In genomic region chr2:24048480-24049097, GRCm38 (mm10) we compare ENCODE assay signal across 8 mouse cellular contexts. TPM values are rescaled to one million over a fixed set of nuclear protein-coding genes. Genes with fewer than 3 reads are reported as not detected.
DNase-seq lines count a peak whose midpoint lies in the region; ATAC-seq and TF ChIP-seq lines count a peak whose summit lies in the region.

No protein-coding gene starts in this region.

- peaks cover 12% of the 10 kb centered on the region; the same call in 1 of the 2 replicates for H3K4me1 ChIP-seq in forebrain, embryonic 15.5 days
- H3K4me1 ChIP-seq in heart, postnatal 0 days (ENCODE audit: control insufficient read depth, insufficient read depth): no peaks in the 10 kb centered on the region
- 0 out of 2 replicates have a peak, but pooled peaks cover 7% of the 10 kb centered on the region for H3K4me1 ChIP-seq in liver, embryonic 13.5 days (replicated peaks)

- no peaks in the 10 kb centered on the region for H3K27me3 ChIP-seq in forebrain, embryonic 15.5 days
- no peaks in the 10 kb centered on the region for H3K27me3 ChIP-seq in heart, postnatal 0 days (ENCODE audit: control insufficient read depth, insufficient read depth, low read length)
- no peaks in the 10 kb centered on the region for H3K27me3 ChIP-seq in liver, embryonic 13.5 days

- ATAC-seq in cerebellum, adult (ENCODE audit: insufficient number of reproducible peaks, low FRiP score, low TSS enrichment): no peak
- peak; percentile 97 for ATAC-seq in forebrain, embryonic 15.5 days (replicated peaks)
- ATAC-seq in heart, postnatal 0 days (ENCODE audit: insufficient read depth, low read depth): peak; percentile 70; the same call in 1 of the 2 replicates
- ATAC-seq in liver, embryonic 13.5 days (ENCODE audit: low read depth): 0 out of 2 replicates have a peak, but pooled peaks have one; percentile 36

- no peaks in the 10 kb centered on the region for H3K9me3 ChIP-seq in forebrain, embryonic 15.5 days
- no peaks in the 10 kb centered on the region for H3K9me3 ChIP-seq in heart, postnatal 0 days (replicated peaks; ENCODE audit: control insufficient read depth, low read length)
- H3K9me3 ChIP-seq in liver, embryonic 13.5 days (replicated peaks): no peaks in the 10 kb centered on the region

- H3K27ac ChIP-seq in forebrain, embryonic 15.5 days (replicated peaks): peak overlapping the region; percentile 61
- peak overlapping the region; percentile 75 for H3K27ac ChIP-seq in heart, postnatal 0 days (ENCODE audit: low read depth)
- no peak overlapping the region for H3K27ac ChIP-seq in liver, embryonic 13.5 days

- no peak for TF ChIP-seq CTCF in heart, postnatal 0 days (IDR thresholded peaks at IDR 0.05; ENCODE audit: low read depth)

- H3K9ac ChIP-seq in forebrain, embryonic 15.5 days (replicated peaks): peak overlapping the region; percentile 53
- H3K9ac ChIP-seq in heart, postnatal 0 days (replicated peaks; ENCODE audit: low read depth, low read length): peak overlapping the region; percentile 51
- peak overlapping the region; percentile 26; the same call in 1 of the 2 replicates for H3K9ac ChIP-seq in liver, embryonic 13.5 days

- no peaks in the 10 kb centered on the region for H3K36me3 ChIP-seq in forebrain, embryonic 15.5 days
- no peaks in the 10 kb centered on the region for H3K36me3 ChIP-seq in heart, postnatal 0 days (replicated peaks; ENCODE audit: control insufficient read depth, insufficient read depth, low read length)
- no peaks in the 10 kb centered on the region for H3K36me3 ChIP-seq in liver, embryonic 13.5 days

- peak overlapping the region; percentile 72 for H3K4me2 ChIP-seq in forebrain, embryonic 15.5 days (replicated peaks)
- peak overlapping the region; percentile 61 for H3K4me2 ChIP-seq in heart, postnatal 0 days (ENCODE audit: low read depth, low read length)
- H3K4me2 ChIP-seq in liver, embryonic 13.5 days: peak overlapping the region; percentile 56

- peak; percentile 3 for DNase-seq in cerebellum, adult 11-12 months
- DNase-seq in heart, postnatal 0 days (ENCODE audit: low spot score): peak; percentile 37
- peak; percentile 83 to 86 for DNase-seq in kidney, postnatal 36 days
- DNase-seq in liver, embryonic 13.5 days: no peak
- peak; percentile 24 for DNase-seq in neural tube, embryonic 10.5 days (ENCODE audit: extremely low spot score, low spot score)
- DNase-seq in urinary bladder, adult 2 months (ENCODE audit: low spot score): peak; percentile 41

- TF ChIP-seq EP300 in heart, postnatal 0 days (IDR thresholded peaks at IDR 0.05; ENCODE audit: low read depth): no peak

- WGBS in forebrain, embryonic 15.5 days: 3% methylated on average over 16 of the region's 16 CpGs
- 12% methylated on average over 16 of the region's 16 CpGs for WGBS in heart, postnatal 0 days
- 11% methylated on average over 16 of the region's 16 CpGs for WGBS in liver, embryonic 13.5 days (ENCODE audit: insufficient replicate concordance)

- H3K4me3 ChIP-seq in forebrain, embryonic 15.5 days: peak overlapping the region; percentile 46
- H3K4me3 ChIP-seq in heart, postnatal 0 days (ENCODE audit: low read depth, low read length): peak overlapping the region; percentile 53
- H3K4me3 ChIP-seq in liver, embryonic 13.5 days (replicated peaks): peak overlapping the region; percentile 29

RNA-seq across cellular contexts. Expression of gene Hnmt, which starts 0.6 kb away (rescaled TPM):
- polyA plus RNA-seq in forebrain, embryonic 15.5 days (2015; fragmentation: Nextera tagmentation; extraction: Ambion mirVana): 4.1 and 4.4 TPM in 2 replicates
- 2.2 and 7.1 TPM in 2 replicates for total RNA-seq in heart, postnatal 0 days (2014; rRNA removed; ENCODE audit: low replicate concordance)
- 8.2 and 9.9 TPM in 2 replicates for polyA plus RNA-seq in heart, postnatal 0 days (2015; fragmentation: Nextera tagmentation; extraction: Ambion mirVana)
- 0.41 and 0.43 TPM in 2 replicates for polyA plus RNA-seq in liver, embryonic 13.5 days (2015; fragmentation: Nextera tagmentation; extraction: Ambion mirVana)
- polyA plus RNA-seq in urinary bladder, adult 2 months (2012; rRNA removed): 8.3 and 8.5 TPM in 2 replicates

RNA-seq across cellular contexts. Expression of gene Tbpl2, which starts 47.8 kb away (rescaled TPM):
- polyA plus RNA-seq in forebrain, embryonic 15.5 days (2015; fragmentation: Nextera tagmentation; extraction: Ambion mirVana): not detected in 2 replicates
- total RNA-seq in heart, postnatal 0 days (2014; rRNA removed; ENCODE audit: low replicate concordance): not detected in 2 replicates
- not detected in 2 replicates for polyA plus RNA-seq in heart, postnatal 0 days (2015; fragmentation: Nextera tagmentation; extraction: Ambion mirVana)
- not detected in 2 replicates for polyA plus RNA-seq in liver, embryonic 13.5 days (2015; fragmentation: Nextera tagmentation; extraction: Ambion mirVana)
- not detected in 2 replicates for polyA plus RNA-seq in urinary bladder, adult 2 months (2012; rRNA removed)
